Mouse (Mus musculus) intestine, embryonic 14.5 days (tissue): ENCODE results near the gene B3gntl1. TPM values are rescaled to one million over a fixed set of nuclear protein-coding genes. Genes with fewer than 3 reads are reported as not detected.

ENCODE experiments used
- ATAC-seq: fragments of 200-750 bp; cut with Nextera tagmentation; replicated peaks from 2 replicates; pipeline ENCODE4 v1.8.0; 2017; ENCODE audit warnings: low read depth, moderate number of reproducible peaks, moderate TSS enrichment, moderate library complexity; ENCODE audit not compliant: low FRiP score, low TSS enrichment
- DNase-seq: peaks from one replicate; pipeline ENCODE4 v3.0.0-alpha.2; 2018; ENCODE audit warnings: low spot score
- H3K27ac ChIP-seq: fragments of 300-500 bp; sonication (generic); 2 replicates; pipeline ENCODE4 v1.5.1; 2014; ENCODE audit warnings: low read depth, mild to moderate bottlenecking, control low read depth
- H3K27me3 ChIP-seq: fragments of 300-500 bp; sonication (generic); replicated peaks from 2 replicates; pipeline ENCODE4 v1.6.1; 2014; ENCODE audit warnings: low read length, control low read depth; ENCODE audit not compliant: control insufficient read depth, insufficient read depth
- H3K36me3 ChIP-seq: fragments of 300-500 bp; sonication (generic); 2 replicates; pipeline ENCODE4 v1.6.1; 2014; ENCODE audit warnings: low read length, control low read depth; ENCODE audit not compliant: control insufficient read depth, insufficient read depth
- H3K4me1 ChIP-seq: fragments of 300-500 bp; sonication (generic); replicated peaks from 2 replicates; pipeline ENCODE4 v1.6.1; 2014; ENCODE audit warnings: low read length, control low read depth, mixed read lengths; ENCODE audit not compliant: control insufficient read depth, insufficient read depth
- H3K4me2 ChIP-seq: fragments of 300-500 bp; sonication (generic); 2 replicates; pipeline ENCODE4 v1.6.1; 2014; ENCODE audit warnings: low read length
- H3K4me3 ChIP-seq: fragments of 300-500 bp; sonication (generic); 2 replicates; pipeline ENCODE4 v1.5.1; 2014; ENCODE audit warnings: low read depth, low read length, control low read depth, mixed read lengths
- H3K9ac ChIP-seq: fragments of 300-500 bp; sonication (generic); 2 replicates; pipeline ENCODE4 v1.6.1; 2014; ENCODE audit warnings: mild to moderate bottlenecking, low read length
- H3K9me3 ChIP-seq: fragments of 300-500 bp; sonication (generic); 2 replicates; pipeline ENCODE4 v1.6.1; 2016; ENCODE audit warnings: low read length, control low read depth; ENCODE audit not compliant: control insufficient read depth
- WGBS: fragments of 180-500 bp; shearing (Covaris S2); extraction: QIAGEN DNeasy Blood & Tissue Kit; methylation state at CpG from one replicate; pipeline ENCODE4 v1.1.7; 2014; 5-methylcytosine and 5-hydroxymethylcytosine counted together
- polyA plus RNA-seq: library from polyadenylated mRNA; unstranded; fragments of >200 nt; fragmentation: Nextera tagmentation; extraction: Ambion mirVana; gene quantifications from 2 replicates; pipeline ENCODE4 v1.2.1, GENCODE M21; 2014

The B3gntl1 gene
- polyA plus RNA-seq, 1 experiment from 2014 or later = 8.0 TPM

DNA sequence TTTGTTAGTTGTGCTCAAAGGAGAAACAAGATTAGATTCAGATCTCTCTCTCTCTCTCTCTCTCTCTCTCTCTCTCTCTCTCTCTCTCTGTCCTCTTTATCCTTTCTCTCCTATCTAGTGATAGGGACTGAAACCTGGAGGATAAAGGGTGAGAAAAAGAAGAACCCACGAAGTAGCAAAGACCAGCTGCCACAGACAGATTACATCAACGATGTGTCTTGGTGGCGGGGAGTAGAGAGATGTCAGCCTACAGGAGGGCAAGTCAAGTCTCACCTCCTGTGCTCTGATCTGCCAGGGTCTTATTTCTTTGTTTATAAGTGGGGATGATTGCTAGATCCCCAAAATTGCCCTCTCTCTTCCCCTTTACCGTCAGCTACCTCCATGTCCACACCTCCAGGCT lies 36.3 kb upstream of the B3gntl1 start:
- Histone ChIP-seq H3K4me2 (no peak overlapping the region), H3K4me3 (no peak overlapping the region), H3K9me3 (no peaks in the 10 kb centered on the region), H3K9ac (no peak overlapping the region), H3K27me3 (peaks cover 1% of the 10 kb centered on the region; the same call in 1 of the 2 replicates), H3K27ac (no peak overlapping the region), H3K36me3 (peaks cover 4% of the 10 kb centered on the region; the same call in 1 of the 2 replicates), H3K4me1 (0 out of 2 replicates have a peak, but pooled peaks cover 11% of the 10 kb centered on the region)
- 70% methylated on average over 4 of the region's 4 CpGs for WGBS
- ATAC-seq (no peak), DNase-seq (no peak)

DNA sequence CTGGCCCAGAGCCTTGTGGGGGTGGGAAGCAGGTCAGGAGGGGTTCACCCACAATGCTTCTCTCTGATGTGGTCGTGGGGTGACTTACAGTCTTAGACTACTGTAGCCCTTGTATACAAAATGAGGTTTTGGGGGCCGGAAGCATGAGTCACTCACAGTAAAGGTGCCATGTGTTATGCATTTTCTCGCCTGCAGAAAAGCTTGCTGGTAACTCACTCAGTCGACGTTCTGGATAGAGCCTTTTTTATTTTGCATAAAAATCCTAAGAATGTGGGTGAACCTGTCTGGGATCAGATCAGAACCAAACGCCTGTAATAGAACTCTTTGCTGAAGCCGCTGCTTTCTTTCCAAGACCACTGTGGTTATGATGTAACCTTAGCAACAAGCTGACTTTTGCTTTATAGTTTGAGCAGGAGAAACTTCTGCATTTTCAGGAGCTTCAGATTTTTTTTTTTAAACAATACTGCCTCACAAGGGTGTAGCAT lies 33.6 kb upstream of the B3gntl1 start:
- WGBS = 31% methylated on average over 7 of the region's 7 CpGs
- no peak for DNase-seq
- ATAC-seq = no peak
- no peaks in the 10 kb centered on the region for H3K9me3 ChIP-seq
- H3K4me1 ChIP-seq = peaks cover 15% of the 10 kb centered on the region; the same call in 1 of the 2 replicates
- H3K4me2 ChIP-seq = no peak overlapping the region
- H3K9ac ChIP-seq = no peak overlapping the region
- peaks cover 4% of the 10 kb centered on the region; the same call in 1 of the 2 replicates for H3K36me3 ChIP-seq
- H3K27ac ChIP-seq = no peak overlapping the region
- peaks cover 5% of the 10 kb centered on the region; the same call in 1 of the 2 replicates for H3K27me3 ChIP-seq
- no peak overlapping the region for H3K4me3 ChIP-seq

DNA sequence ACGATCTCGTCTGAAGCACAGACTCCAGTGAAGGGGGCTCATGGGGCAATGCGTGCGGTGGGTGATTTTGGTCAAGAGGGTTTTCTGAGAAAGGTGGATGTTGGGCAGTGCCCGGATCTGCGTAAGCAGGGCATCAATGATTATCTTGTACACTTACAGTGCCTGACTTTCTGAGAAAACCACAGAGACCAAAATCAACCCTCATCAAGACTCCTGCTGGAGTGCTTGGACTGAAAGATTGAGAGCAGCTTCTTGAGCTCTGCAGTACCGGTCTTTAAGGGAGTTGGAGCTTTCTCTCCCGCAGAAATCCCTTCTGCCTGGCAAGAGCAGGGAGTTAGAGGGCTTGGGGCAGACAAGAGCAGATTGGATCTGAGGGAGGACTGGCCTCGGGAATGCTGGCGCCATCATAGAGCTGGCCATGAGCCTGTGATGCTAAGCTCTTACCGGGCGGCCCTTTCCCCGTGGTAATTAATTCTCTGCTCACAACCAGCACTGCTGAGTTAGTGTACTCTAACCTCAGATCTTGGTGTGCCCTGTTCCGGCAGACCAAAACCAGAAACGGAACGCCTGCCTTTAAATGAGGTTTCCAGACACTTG lies 30.8 kb upstream of the B3gntl1 start:
- peak overlapping the region; percentile 57 for H3K9ac ChIP-seq
- H3K27ac ChIP-seq = no peak overlapping the region
- H3K27me3 ChIP-seq = peaks cover 5% of the 10 kb centered on the region; the same call in 1 of the 2 replicates
- no peaks in the 10 kb centered on the region for H3K36me3 ChIP-seq
- 15% methylated on average over 16 of the region's 16 CpGs for WGBS
- peak overlapping the region; percentile 71 for H3K4me3 ChIP-seq
- peaks cover 15% of the 10 kb centered on the region; the same call in 1 of the 2 replicates for H3K4me1 ChIP-seq
- ATAC-seq (no peak), DNase-seq (no peak)
- no peaks in the 10 kb centered on the region for H3K9me3 ChIP-seq
- H3K4me2 ChIP-seq = peak overlapping the region; percentile 88

DNA sequence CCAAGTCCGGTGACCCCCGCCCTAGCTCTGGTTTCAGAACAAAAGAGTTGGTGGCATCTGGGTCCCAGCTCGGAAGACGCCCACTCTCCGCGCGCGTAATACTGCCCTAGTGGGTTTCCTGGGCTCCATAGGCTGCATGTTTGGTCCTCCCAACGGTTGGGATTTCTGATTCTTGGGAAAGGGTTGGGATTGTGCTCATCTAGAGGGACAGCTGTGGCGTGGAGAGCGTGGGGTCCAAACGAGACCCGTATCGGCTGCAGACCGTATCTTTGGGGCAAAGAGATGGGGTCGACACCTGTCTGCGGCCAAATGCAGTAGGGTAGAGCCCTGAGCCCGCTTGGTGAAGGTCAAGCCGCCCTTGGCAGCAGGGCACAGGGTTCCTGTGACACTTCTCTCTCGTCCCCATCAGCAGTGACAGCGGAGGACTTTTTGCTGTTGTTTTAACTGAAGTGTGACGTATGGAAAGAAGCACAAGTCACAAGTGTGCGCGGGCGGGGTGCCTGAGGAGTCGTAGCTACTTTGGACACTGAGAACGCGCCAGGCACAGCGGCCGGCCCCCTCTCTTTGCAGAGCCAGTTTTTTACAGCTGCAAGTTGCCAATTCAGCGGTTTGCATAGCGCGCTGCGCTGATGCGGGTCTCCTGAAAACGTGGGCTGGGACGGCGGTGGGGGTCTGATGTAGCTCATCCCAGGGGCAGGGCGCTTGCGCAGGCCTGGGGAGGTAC lies 30.1 kb upstream of the B3gntl1 start:
- Histone ChIP-seq H3K36me3 (no peaks in the 10 kb centered on the region), H3K4me1 (peaks cover 15% of the 10 kb centered on the region; the same call in 1 of the 2 replicates), H3K27ac (0 out of 2 replicates have a peak overlapping the region, but pooled peaks have one; percentile 30), H3K9me3 (no peaks in the 10 kb centered on the region), H3K4me2 (peak overlapping the region; percentile 88), H3K27me3 (peaks cover 5% of the 10 kb centered on the region; the same call in 1 of the 2 replicates), H3K9ac (peak overlapping the region; percentile 57), H3K4me3 (peak overlapping the region; percentile 71)
- peak; percentile 75 for DNase-seq
- ATAC-seq = peak; percentile 25; the same call in 1 of the 2 replicates
- WGBS = under 1% methylated on average over 40 of the region's 40 CpGs

DNA sequence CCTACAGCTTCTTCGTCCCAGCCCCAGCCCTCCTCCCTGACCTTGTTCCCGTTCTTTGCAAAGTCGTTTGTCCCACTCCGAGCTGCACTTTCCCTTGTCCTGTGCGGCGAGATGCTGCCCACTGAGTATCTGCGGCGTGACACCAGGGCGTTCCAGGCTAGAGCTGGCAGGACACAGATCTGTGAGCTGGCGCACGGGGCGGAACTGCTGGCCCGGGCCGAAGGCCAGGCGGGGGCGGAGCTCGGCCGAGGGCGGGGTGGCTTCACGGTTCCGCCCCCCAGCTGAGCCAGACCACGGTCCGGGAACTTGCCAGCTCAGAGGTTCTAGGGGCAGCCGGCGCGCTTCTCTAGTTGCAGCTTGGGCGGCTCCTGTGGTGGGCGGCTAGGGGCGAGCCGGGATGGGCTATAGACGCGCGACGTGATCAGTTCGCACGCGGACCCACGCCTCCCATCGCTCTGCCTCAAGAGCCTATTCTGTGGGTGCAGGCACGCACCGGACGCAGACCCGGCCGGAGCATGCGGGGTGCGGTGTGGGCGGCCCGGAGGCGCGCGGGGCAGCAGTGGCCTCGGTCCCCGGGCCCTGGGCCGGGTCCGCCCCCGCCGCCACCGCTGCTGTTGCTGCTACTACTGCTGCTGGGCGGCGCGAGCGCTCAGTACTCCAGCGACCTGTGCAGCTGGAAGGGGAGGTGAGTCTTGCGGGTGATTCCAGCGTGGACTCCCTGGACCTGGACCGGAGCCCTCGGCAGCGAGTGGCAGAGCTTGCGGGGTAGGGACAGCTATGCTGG lies 29.4 kb upstream of the B3gntl1 start:
- peaks cover 5% of the 10 kb centered on the region; the same call in 1 of the 2 replicates for H3K27me3 ChIP-seq
- DNase-seq (peak; percentile 88), ATAC-seq (peak; percentile 89)
- H3K4me2 ChIP-seq = peak overlapping the region; percentile 88
- WGBS = under 1% methylated on average over 69 of the region's 69 CpGs
- peak overlapping the region; percentile 57 for H3K9ac ChIP-seq
- H3K9me3 ChIP-seq = no peaks in the 10 kb centered on the region
- H3K36me3 ChIP-seq = no peaks in the 10 kb centered on the region
- H3K27ac ChIP-seq = peak overlapping the region; percentile 30; the same call in 1 of the 2 replicates
- H3K4me3 ChIP-seq = peak overlapping the region; percentile 71
- H3K4me1 ChIP-seq = peaks cover 15% of the 10 kb centered on the region; the same call in 1 of the 2 replicates

DNA sequence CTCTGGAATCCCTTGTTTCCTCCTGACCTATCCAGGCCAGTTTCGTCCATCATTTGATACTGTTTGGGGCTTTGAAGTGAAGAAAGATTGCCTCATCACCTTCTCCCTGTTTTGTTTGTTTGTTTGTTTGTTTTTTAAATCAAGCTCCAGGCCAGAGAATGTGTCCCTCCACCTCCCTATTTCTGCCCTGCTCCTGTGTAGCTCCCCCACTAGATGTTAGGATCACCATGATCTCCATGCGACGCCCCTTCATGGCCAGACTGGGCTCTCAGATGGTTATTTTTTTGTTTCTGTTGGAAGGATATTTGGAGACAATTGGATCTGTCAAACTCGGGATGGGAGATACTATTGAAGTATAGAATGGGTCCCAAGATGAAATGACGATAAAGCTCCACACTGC lies 28.3 kb upstream of the B3gntl1 start, which contains the start of gene Metrnl:
Metrnl (plus strand) TSS at position 301 of the 400 bp plus-strand sequence.
- ATAC-seq = no peak
- 85% methylated on average over 5 of the region's 5 CpGs for WGBS
- Histone ChIP-seq H3K4me3 (peak within 1 kb of the TSS; percentile 71), H3K27me3 (peaks cover 5% of the 10 kb centered on the region; the same call in 1 of the 2 replicates), H3K9me3 (no peaks in the 10 kb centered on the region), H3K36me3 (no peaks in the 10 kb centered on the region), H3K4me1 (peaks cover 10% of the 10 kb centered on the region; the same call in 1 of the 2 replicates), H3K4me2 (peak within 1 kb of the TSS; percentile 88), H3K27ac (peak within 1 kb of the TSS; percentile 30; the same call in 1 of the 2 replicates), H3K9ac (peak within 1 kb of the TSS; percentile 57)
- DNase-seq = no peak

DNA sequence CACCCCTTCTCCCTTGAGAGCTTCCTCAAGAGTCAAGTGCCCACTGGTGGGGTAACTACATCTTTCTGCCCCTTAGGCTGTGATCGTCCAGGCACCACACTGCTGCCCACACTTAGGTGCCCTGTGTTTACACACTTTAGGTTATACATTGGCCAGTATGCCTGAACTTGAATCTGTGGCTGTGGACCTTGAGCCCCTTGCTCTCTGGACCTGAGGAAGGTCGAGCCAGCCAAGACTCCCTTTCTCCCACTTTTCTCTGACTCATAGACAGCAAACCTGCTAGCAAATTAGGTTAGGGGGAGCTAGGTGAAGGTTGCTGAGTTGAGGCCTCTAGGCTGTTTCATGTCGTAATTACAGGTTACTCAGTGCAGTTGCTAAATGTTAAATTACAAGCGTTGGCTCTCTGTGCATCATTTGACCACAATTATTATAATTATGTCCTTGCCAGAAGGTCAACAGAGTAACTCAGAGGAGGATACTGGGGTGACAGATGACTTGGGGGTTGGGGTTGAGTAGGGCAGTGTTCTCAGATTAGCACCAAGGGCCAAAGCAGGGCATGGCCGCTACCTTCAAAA lies 25.5 kb upstream of the B3gntl1 start:
- ATAC-seq (no peak), DNase-seq (no peak)
- no peaks in the 10 kb centered on the region for H3K27me3 ChIP-seq
- 78% methylated on average over 5 of the region's 5 CpGs for WGBS
- no peak overlapping the region for H3K4me3 ChIP-seq
- H3K27ac ChIP-seq = no peak overlapping the region
- H3K4me2 ChIP-seq = no peak overlapping the region
- H3K9me3 ChIP-seq = no peaks in the 10 kb centered on the region
- 0 out of 2 replicates have a peak, but pooled peaks cover 2% of the 10 kb centered on the region for H3K4me1 ChIP-seq
- H3K9ac ChIP-seq = no peak overlapping the region
- no peaks in the 10 kb centered on the region for H3K36me3 ChIP-seq

DNA sequence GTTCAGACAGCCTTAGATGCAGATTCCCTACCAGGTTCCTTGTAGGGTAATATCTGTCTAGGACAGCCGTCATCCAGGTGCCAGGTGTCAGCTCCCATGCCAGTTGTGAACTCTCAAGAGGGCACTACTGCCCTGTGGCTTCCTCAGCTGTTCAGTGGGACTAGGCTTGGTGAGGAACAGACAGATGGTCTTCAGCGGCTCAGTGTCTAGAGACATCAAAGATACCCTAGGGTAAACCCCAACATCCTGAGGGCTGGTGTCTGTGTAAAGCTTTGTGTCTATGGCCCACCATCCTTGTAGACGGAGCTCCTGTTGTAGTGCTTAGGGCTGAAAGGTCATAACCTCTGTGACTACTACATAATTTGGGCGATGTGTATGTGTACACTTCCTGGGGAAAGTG lies 24.3 kb upstream of the B3gntl1 start:
- Histone ChIP-seq H3K4me1 (no peaks in the 10 kb centered on the region), H3K9me3 (no peaks in the 10 kb centered on the region), H3K4me3 (no peak overlapping the region), H3K36me3 (no peaks in the 10 kb centered on the region), H3K27me3 (no peaks in the 10 kb centered on the region), H3K27ac (no peak overlapping the region), H3K9ac (no peak overlapping the region), H3K4me2 (no peak overlapping the region)
- ATAC-seq = no peak
- WGBS = 82% methylated on average over 4 of the region's 4 CpGs
- no peak for DNase-seq
